Mouse (Mus musculus) forebrain, embryonic 11.5 days (tissue): ENCODE results near the gene Serpinb13. TPM values are rescaled to one million over a fixed set of nuclear protein-coding genes. Genes with fewer than 3 reads are reported as not detected.

Experiments used
- ATAC-seq: fragments of 200-750 bp; cut with Nextera tagmentation; replicated peaks from 2 replicates; pipeline ENCODE4 v1.8.0; 2017; ENCODE audit warnings: moderate TSS enrichment; ENCODE audit not compliant: low FRiP score
- DNase-seq: peaks from one replicate; pipeline ENCODE4 v3.0.0-alpha.2; 2017; ENCODE audit warnings: low spot score
- H3K27ac ChIP-seq: fragments of 300-500 bp; sonication (generic); 2 replicates; pipeline ENCODE4 v1.5.1; 2014; ENCODE audit warnings: low read depth, low read length
- H3K27me3 ChIP-seq: fragments of 300-500 bp; sonication (generic); 2 replicates; pipeline ENCODE4 v1.6.1; 2014; ENCODE audit warnings: mild to moderate bottlenecking, low read length, mixed read lengths; ENCODE audit not compliant: control insufficient read depth, insufficient read depth
- H3K36me3 ChIP-seq: fragments of 300-500 bp; sonication (generic); 2 replicates; pipeline ENCODE4 v1.6.1; 2014; ENCODE audit warnings: mild to moderate bottlenecking, low read length, moderate library complexity, mixed read lengths; ENCODE audit not compliant: control insufficient read depth, insufficient read depth
- H3K4me1 ChIP-seq: fragments of 300-500 bp; sonication (generic); replicated peaks from 2 replicates; pipeline ENCODE4 v1.6.1; 2014; ENCODE audit warnings: low read length, mixed read lengths; ENCODE audit not compliant: control insufficient read depth, insufficient read depth
- H3K4me2 ChIP-seq: fragments of 300-500 bp; sonication (generic); 2 replicates; pipeline ENCODE4 v1.6.1; 2014; ENCODE audit warnings: low read depth, mild to moderate bottlenecking, low read length, moderate library complexity, mixed read lengths; ENCODE audit not compliant: severe bottlenecking
- H3K4me3 ChIP-seq: fragments of 300-500 bp; sonication (generic); 2 replicates; pipeline ENCODE4 v1.5.1; 2014; ENCODE audit warnings: low read depth, low read length
- H3K9ac ChIP-seq: fragments of 300-500 bp; sonication (generic); 2 replicates; pipeline ENCODE4 v1.6.1; 2014; ENCODE audit warnings: low read length
- H3K9me3 ChIP-seq: fragments of 300-500 bp; sonication (generic); 2 replicates; pipeline ENCODE4 v1.6.1; 2016; ENCODE audit warnings: low read length, mixed read lengths; ENCODE audit not compliant: control insufficient read depth
- WGBS: fragments of 180-500 bp; shearing (Covaris S2); extraction: QIAGEN DNeasy Blood & Tissue Kit; methylation state at CpG from one replicate; pipeline ENCODE4 v1.1.7; 2014; 5-methylcytosine and 5-hydroxymethylcytosine counted together
- polyA plus RNA-seq: library from polyadenylated mRNA; unstranded; fragments of >200 nt; fragmentation: Nextera tagmentation; extraction: Ambion mirVana; gene quantifications from 2 replicates; pipeline ENCODE4 v1.2.1, GENCODE M21; 2014

The Serpinb13 gene
- not detected in 2 replicates for polyA plus RNA-seq

DNA sequence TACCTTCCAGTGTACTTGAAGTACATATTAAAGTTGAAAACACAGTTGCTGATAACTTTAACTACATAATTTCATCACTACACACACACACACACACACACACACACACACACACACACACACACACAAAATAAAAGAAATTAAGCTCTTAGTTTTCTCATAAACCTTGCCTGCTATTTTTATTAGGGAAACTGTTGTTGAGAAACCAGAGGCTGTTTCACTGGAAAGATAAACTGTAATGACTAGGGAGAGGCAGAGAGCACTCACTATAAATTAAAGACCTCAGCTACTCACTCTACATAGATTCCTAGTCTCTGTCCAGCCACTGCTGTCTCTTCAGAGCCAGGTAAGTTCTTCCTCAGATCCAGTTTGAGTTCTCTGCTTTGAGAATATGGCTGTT lies at the start of gene Serpinb13:
Serpinb13 (plus strand) TSS at position 301 of the 400 bp plus-strand sequence.
- no peak within 1 kb of the TSS for H3K4me2 ChIP-seq
- ATAC-seq, result no peak
- H3K27me3 ChIP-seq, result no peaks in the 10 kb centered on the region
- H3K9ac ChIP-seq, result no peak within 1 kb of the TSS
- no peaks in the 10 kb centered on the region for H3K9me3 ChIP-seq
- H3K36me3 ChIP-seq, result no peaks in the 10 kb centered on the region
- no peak for DNase-seq
- H3K27ac ChIP-seq, result no peak within 1 kb of the TSS
- no peaks in the 10 kb centered on the region for H3K4me1 ChIP-seq
- H3K4me3 ChIP-seq, result no peak within 1 kb of the TSS

DNA sequence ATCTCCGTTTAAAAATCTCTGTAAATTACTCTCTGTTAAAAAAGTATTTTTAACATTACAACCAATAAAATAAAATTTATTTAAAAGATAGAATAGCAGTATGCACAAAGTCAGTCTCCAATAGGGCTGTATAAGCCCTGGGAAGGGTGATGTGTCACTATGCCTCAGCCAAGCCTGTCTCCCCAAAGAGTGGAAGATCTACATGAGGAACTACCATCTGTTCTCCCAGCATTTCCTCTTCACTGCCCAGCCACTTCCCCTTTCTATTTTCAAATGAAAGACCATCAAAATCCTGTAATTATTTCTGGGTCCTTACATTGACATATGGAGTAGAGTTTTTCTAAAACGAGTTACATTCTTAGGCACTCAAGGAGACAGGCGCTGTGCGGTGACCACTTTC lies 48.8 kb upstream of the Serpinb13 start:
- H3K4me1 ChIP-seq, result no peaks in the 10 kb centered on the region
- no peaks in the 10 kb centered on the region for H3K9me3 ChIP-seq
- no peak overlapping the region for H3K9ac ChIP-seq
- H3K27ac ChIP-seq, result no peak overlapping the region
- DNase-seq (no peak), ATAC-seq (no peak)
- 86% methylated on average over 4 of the region's 4 CpGs for WGBS
- no peak overlapping the region for H3K4me3 ChIP-seq
- H3K27me3 ChIP-seq, result no peaks in the 10 kb centered on the region
- H3K36me3 ChIP-seq, result no peaks in the 10 kb centered on the region
- no peak overlapping the region for H3K4me2 ChIP-seq

DNA sequence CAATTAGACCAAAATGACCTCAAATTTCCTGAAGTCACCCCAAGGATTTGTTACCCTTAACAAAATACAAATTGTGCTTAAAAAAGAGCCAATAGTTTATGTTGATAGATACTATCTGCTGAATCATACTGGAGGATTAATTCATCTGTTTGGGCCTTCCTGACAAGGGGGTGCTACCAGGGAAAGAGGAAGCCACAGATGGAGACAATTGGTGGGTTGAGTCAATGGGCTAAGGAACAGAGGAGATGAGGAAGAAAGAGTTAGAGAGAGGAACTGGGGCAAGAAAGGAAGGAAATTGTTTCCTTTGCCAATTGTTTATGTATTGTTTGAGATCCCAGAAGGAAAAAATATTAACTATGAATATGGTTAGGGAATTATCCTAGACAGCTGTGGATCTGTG lies 47.1 kb upstream of the Serpinb13 start:
- Histone ChIP-seq H3K27ac (no peak overlapping the region), H3K4me3 (no peak overlapping the region), H3K36me3 (no peaks in the 10 kb centered on the region), H3K9ac (no peak overlapping the region), H3K9me3 (no peaks in the 10 kb centered on the region), H3K4me1 (no peaks in the 10 kb centered on the region), H3K4me2 (no peak overlapping the region), H3K27me3 (no peaks in the 10 kb centered on the region)
- no peak for ATAC-seq
- no peak for DNase-seq

DNA sequence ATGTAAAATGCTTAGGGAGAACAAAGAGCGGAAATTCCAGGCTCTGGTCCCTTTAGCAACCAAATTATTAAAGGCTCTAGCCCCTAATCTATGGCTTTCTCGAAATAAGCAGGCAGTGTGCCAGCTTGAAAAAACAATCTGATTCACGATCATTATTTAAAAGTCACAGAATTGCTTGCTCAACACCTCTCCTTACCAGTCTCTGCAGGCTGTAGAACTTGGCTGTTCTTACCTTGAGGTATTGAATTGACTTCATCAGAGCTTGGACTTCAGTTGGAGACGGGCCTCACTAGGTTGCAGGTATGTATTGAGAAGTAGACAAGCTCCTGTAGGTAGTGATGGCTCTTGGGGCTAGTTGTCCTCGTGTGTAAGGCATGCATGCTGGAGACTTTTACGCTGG lies 46.5 kb upstream of the Serpinb13 start, which contains the start of gene Serpinb12:
Serpinb12 (plus strand) TSS at position 185 of the 400 bp plus-strand sequence.
- no peak within 1 kb of the TSS for H3K4me3 ChIP-seq
- no peaks in the 10 kb centered on the region for H3K4me1 ChIP-seq
- H3K9me3 ChIP-seq, result no peaks in the 10 kb centered on the region
- H3K4me2 ChIP-seq, result no peak within 1 kb of the TSS
- WGBS, result 85% methylated on average over 6 of the region's 6 CpGs
- no peak within 1 kb of the TSS for H3K27ac ChIP-seq
- ATAC-seq (no peak), DNase-seq (no peak)
- H3K36me3 ChIP-seq, result no peaks in the 10 kb centered on the region
- no peak within 1 kb of the TSS for H3K9ac ChIP-seq
- no peaks in the 10 kb centered on the region for H3K27me3 ChIP-seq

DNA sequence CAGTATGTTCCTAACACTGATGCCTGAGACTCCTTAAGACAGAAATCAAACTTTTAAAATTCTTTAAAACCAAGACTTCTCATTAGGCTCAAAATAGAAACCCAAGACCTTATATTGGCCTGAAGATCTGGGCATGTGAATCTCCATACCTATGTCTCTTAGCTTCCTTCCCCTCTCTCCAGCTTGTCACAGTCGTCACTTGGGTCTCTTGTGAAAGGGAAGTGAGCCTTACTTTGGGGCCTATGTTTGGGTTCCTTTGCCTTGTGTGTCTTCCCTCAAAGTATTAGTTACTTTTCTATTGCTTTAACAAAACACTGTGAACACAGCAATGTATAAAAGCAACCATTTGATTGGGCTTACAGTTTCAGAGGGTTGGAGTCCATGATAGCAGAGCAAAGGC lies 33.6 kb upstream of the Serpinb13 start:
- WGBS, result 70% methylated on average over 1 of the region's 1 CpGs
- no peaks in the 10 kb centered on the region for H3K36me3 ChIP-seq

DNA sequence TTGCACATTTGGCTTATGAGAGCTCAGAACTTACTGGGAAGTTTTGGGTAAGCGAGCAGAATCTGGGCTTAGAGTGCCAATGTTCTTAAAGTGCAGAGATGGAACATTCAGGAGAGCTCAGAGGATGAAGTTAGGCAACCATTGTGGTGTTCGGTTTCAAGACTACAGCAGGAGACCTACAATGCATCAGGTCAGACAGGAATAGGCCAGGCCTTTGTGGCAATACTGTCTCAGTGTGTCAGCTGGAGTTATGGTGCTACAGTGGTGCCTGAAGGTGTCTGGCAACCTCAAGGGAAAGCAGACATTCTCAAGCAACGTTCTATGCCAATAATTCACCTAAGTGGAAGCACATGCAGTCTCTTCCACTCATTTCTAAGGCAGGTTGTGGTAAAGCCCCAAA lies 20.8 kb upstream of the Serpinb13 start:
- no peak for DNase-seq
- Histone ChIP-seq H3K27me3 (no peaks in the 10 kb centered on the region), H3K9me3 (no peaks in the 10 kb centered on the region), H3K4me2 (no peak overlapping the region), H3K27ac (no peak overlapping the region), H3K36me3 (no peaks in the 10 kb centered on the region), H3K9ac (no peak overlapping the region), H3K4me3 (no peak overlapping the region), H3K4me1 (no peaks in the 10 kb centered on the region)
- ATAC-seq, result no peak
- WGBS, result 78% methylated on average over 3 of the region's 3 CpGs

More for the DNA sequence above, 33.6 kb upstream of the Serpinb13 start:
- no peak overlapping the region for H3K27ac ChIP-seq
- DNase-seq (no peak), ATAC-seq (no peak)
- H3K4me1 ChIP-seq, result no peaks in the 10 kb centered on the region
- H3K4me3 ChIP-seq, result no peak overlapping the region
- H3K27me3 ChIP-seq, result no peaks in the 10 kb centered on the region
- no peaks in the 10 kb centered on the region for H3K9me3 ChIP-seq
- H3K4me2 ChIP-seq, result no peak overlapping the region
- H3K9ac ChIP-seq, result no peak overlapping the region

DNA sequence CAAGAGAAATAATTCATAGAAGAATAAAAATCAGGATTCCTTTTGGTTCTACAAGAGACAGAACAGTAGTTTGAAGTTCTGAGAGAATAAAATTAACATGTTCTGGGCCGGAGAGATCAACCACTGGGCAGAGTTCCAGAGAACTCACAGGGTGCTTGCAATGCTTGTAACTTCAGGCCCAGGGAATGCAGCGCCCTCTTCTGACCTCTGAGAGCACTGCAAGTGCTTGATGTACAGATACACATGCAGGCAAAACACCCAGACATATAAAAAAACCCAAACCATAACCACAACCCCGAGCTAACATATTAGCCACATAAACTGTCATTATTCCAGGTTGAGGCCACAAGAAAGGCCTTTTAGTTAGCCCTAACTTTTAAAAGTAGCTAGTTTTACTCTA lies 19.8 kb upstream of the Serpinb13 start:
- WGBS, result 46% methylated on average over 3 of the region's 3 CpGs
- Histone ChIP-seq H3K9me3 (no peaks in the 10 kb centered on the region), H3K4me2 (no peak overlapping the region), H3K9ac (no peak overlapping the region), H3K36me3 (no peaks in the 10 kb centered on the region), H3K27me3 (no peaks in the 10 kb centered on the region), H3K4me3 (no peak overlapping the region), H3K27ac (no peak overlapping the region), H3K4me1 (no peaks in the 10 kb centered on the region)
- no peak for DNase-seq
- no peak for ATAC-seq

DNA sequence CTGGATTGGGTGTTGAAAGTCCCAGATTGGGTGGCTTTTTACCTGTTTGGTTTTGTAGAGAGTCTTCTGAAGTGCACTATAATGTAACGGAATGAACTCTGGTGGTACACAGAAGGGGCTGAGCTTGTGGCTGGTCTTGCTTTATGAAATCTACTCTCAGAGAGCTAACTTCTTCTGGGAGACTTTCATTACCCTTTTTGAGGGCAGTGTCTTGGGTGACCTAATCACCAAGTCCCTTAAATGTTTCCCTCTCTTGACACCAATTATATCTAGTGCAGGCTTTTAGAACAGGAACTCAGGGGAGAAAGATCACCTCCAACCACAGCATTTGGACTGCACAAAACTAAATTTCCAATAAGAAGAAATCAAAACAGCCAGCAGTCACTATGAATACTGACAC lies 2.3 kb downstream of the Serpinb13 start:
- Histone ChIP-seq H3K4me1 (no peaks in the 10 kb centered on the region), H3K4me2 (no peak overlapping the region), H3K36me3 (no peaks in the 10 kb centered on the region), H3K27me3 (no peaks in the 10 kb centered on the region), H3K9me3 (no peaks in the 10 kb centered on the region), H3K9ac (no peak overlapping the region), H3K27ac (no peak overlapping the region), H3K4me3 (no peak overlapping the region)
- DNase-seq, result no peak
- 100% methylated on average over 1 of the region's 1 CpGs for WGBS
- ATAC-seq, result no peak

DNA sequence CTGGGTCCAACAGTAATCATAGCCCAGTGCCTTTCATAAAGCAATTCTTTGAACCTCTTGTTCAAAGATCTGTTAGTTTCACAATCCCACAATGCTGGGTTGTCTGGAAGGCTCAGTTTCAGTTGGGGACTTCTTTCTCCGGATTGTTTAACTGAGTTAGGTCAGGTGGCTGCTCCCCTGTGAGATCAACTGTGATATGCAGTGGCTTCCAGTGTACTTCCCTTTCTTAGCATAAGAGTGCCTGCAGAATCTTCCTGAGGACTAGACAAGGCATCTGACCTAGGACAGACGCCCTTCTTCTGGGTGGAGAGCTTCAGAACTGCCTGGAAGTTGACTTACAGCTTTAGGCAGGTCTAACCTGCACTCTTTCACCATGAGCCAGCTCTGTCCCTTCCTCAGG lies 3.1 kb downstream of the Serpinb13 start:
- DNase-seq (no peak), ATAC-seq (no peak)
- no peaks in the 10 kb centered on the region for H3K4me1 ChIP-seq
- no peaks in the 10 kb centered on the region for H3K36me3 ChIP-seq
- no peak overlapping the region for H3K27ac ChIP-seq
- H3K9me3 ChIP-seq, result no peaks in the 10 kb centered on the region
- 72% methylated on average over 2 of the region's 2 CpGs for WGBS
- no peaks in the 10 kb centered on the region for H3K27me3 ChIP-seq
- H3K4me2 ChIP-seq, result no peak overlapping the region
- no peak overlapping the region for H3K4me3 ChIP-seq
- no peak overlapping the region for H3K9ac ChIP-seq
